Mouse (Mus musculus) splenic B cell, adult 2 months (primary cell): ENCODE results near the gene Hps4.
A peak's percentile ranks its signal among the peaks of the same experiment; 100 is the strongest.

ENCODE experiments used
- DNase-seq: peaks from one replicate; pipeline ENCODE4 v3.0.0-alpha.2; 2011; ENCODE audit warnings: low read depth, low spot score
- H3K27me3 ChIP-seq: 2 replicates; pipeline ENCODE4 v1.6.1; 2012; ENCODE audit warnings: mild to moderate bottlenecking, low read length, moderate library complexity, mixed read lengths; ENCODE audit not compliant: control insufficient read depth, poor library complexity, insufficient read depth, severe bottlenecking
- H3K36me3 ChIP-seq: 2 replicates; pipeline ENCODE4 v1.6.1; 2012; ENCODE audit warnings: mild to moderate bottlenecking, low read length, moderate library complexity, mixed read lengths; ENCODE audit not compliant: control insufficient read depth, poor library complexity, insufficient read depth, severe bottlenecking

Gene Hps4

DNA sequence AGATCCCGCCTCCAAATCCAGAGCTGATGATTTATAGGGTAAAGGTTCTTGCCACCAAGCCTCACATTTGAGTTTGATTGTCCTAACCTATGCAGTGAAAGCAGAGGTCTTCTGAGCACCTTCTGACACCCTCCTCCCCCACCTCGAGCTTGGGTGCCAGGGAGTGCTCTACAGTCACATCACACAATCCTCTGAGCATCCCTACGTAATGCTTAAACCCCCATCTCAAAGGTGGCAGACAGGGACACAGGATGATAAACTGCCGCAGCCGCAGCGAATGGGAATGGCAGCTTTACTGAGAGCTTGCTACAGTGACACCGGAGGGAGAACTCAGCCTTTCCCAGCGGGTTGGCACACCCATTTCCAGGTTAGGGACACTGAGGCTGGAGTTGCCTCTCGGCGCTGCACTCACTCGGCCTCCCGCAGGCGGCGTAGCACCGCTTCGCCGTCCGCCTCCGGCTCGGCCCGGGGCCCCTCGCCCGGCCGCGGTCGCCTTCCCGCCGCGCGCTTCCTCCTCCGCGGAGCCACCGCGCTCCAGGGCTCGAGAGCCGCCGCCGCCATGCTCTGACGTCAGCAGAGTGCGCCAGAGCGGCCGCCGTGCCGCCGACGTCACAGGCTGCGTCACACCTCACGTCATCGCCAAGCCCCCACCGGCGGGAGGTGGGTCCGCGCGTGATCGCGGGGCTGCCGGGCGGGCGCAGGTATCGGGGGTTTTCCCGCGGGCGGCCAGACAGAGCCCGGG is at the start of gene Hps4, which contains the start of gene Srrd:
Hps4 (plus strand) TSS at position 621 of the 742 bp plus-strand sequence.
Srrd (minus strand) TSS at position 578 of the 742 bp plus-strand sequence.
- peaks cover 6% of the 10 kb centered on the region for H3K36me3 ChIP-seq
- peak; percentile 96 for DNase-seq
- H3K27me3 ChIP-seq = no peaks in the 10 kb centered on the region

DNA sequence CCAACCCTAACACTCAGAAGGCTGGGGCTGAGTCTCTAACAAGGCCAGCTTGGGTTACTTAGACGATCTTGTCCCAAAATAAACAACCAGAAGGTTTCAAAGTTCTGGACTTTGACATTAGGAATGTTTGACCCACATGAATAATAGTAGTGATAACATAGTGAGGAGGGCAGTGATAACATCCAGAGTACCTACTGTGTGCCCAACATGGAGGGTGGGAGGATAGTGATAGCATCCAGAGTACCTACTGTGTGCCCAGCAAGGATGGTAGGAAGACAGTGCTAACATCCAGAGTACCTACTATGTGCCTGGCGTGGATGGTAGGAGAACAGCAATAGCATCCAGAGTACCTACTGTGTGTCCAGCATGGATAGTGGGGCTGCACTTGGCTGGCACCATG is 49.1 kb upstream of the Hps4 start:
- DNase-seq = no peak
- Histone ChIP-seq H3K27me3 (no peaks in the 10 kb centered on the region), H3K36me3 (no peaks in the 10 kb centered on the region)

DNA sequence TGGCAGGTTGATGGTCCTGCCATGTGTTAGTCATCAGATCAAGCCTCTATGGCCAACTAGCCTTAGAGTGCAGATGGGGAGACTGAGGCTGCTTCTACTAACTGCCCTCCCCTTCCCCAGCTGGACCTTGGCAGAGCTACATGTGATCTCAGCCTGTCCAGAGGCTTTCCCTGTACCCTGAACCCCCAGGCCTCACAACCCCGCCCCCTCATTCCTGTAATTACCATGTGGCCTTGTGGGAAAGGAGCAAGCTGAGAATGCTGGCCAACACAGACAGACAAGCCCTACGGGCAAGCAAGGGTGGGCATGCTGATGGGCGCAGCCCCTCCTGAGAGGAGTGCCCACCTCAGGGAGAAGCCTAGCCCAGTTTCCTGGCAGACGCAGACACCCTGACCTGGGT is 48.2 kb upstream of the Hps4 start:
- Histone ChIP-seq H3K27me3 (no peaks in the 10 kb centered on the region), H3K36me3 (no peaks in the 10 kb centered on the region)
- DNase-seq = no peak

DNA sequence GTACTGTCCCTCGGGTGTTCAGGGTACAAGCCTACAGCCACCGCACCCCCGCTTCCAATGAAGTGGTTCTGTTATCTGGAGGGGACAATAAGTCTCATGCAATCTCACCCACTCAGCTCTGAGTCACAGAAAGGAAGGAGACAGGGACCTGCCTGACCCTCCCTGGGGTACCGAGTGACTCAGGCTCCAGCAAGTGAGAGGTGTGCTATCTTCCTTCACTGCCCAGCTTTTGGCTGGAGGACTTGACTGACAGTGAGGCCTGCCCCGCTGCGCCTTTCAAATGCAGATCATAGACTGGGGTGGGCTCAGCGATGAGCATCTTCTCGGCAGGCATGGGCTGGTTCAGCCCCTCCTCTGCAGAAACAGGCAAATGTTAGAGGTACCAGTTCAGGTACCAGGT is 47.7 kb upstream of the Hps4 start:
- DNase-seq = no peak
- Histone ChIP-seq H3K27me3 (no peaks in the 10 kb centered on the region), H3K36me3 (no peaks in the 10 kb centered on the region)

DNA sequence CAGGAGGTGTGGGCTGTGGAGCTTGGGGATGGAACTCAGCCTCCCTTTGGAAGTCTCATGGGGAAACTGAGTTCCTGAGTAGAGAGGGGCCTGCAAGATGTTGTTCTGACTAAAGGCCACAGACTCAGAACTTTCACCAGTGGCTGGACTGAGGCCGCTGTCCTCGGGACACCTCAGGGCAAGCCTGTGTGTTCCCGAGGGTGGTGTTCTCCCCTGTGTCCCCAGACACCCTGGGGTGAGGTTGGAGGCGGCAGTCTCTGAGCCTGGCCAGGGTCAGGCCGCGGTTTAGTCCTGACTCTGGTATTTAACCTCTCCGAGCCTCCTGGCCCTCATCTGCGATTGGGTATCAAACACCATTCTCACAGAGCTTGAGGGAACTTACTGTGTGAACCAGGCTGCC is 47.3 kb upstream of the Hps4 start:
- Histone ChIP-seq H3K27me3 (no peaks in the 10 kb centered on the region), H3K36me3 (no peaks in the 10 kb centered on the region)
- no peak for DNase-seq

DNA sequence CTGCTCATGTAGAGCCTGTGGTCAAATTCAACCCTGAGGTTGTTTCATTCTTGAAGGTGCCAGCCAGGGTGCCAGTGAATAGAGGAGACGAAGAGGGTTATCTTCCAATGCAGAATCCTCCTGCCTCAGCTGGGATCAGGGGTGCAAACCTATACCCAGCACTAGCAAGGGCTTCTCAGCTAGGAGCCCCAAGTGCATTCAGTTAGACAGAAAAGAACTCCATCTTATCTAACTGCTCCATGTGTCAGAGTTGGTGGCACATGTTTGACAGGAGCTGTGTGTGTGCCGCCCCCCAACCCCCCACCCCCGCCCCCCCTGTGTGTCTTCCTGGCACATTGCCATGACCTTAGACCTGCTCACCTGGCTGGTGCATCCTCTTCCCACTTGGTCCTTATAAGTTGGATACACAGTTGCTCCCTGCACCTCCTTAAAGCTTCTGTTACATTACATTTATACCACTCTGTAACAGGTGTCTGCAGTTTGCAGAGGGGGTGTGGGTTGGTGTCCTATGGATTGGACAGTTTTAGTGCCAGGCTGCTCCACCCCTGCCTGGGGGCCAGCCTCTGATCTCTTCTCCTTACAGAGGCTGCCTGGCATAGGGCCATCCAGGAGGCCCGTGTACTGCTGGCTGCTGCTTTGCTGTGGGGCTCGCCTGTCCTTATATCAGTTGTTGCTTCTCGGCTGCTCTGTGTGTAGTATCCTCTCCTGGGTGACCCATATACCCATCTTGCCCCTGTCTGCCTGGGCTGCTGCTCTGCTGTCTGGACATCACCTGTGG is 46.3 kb upstream of the Hps4 start:
- Histone ChIP-seq H3K36me3 (no peaks in the 10 kb centered on the region), H3K27me3 (no peaks in the 10 kb centered on the region)
- no peak for DNase-seq

DNA sequence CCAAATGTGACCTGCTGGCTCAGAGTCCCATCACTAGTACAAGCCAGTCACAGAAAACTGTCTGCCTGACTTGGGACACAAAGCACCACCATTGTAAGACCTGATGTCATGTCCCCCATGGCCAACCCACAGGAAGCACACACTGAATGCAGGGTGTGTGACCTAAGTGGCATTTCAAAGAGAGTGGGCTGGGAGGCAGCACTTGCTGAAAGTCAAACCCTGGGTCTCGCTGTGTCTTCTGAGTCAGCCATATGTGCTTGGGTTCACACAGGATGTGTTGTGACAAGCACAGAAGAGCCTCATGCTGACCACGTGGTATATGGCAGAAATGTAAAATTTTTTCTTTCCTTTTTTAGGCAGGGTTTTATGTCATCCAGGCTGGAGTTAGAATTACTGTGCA is 45.6 kb upstream of the Hps4 start:
- no peaks in the 10 kb centered on the region for H3K36me3 ChIP-seq
- H3K27me3 ChIP-seq = no peaks in the 10 kb centered on the region
- peak; percentile 64 for DNase-seq

DNA sequence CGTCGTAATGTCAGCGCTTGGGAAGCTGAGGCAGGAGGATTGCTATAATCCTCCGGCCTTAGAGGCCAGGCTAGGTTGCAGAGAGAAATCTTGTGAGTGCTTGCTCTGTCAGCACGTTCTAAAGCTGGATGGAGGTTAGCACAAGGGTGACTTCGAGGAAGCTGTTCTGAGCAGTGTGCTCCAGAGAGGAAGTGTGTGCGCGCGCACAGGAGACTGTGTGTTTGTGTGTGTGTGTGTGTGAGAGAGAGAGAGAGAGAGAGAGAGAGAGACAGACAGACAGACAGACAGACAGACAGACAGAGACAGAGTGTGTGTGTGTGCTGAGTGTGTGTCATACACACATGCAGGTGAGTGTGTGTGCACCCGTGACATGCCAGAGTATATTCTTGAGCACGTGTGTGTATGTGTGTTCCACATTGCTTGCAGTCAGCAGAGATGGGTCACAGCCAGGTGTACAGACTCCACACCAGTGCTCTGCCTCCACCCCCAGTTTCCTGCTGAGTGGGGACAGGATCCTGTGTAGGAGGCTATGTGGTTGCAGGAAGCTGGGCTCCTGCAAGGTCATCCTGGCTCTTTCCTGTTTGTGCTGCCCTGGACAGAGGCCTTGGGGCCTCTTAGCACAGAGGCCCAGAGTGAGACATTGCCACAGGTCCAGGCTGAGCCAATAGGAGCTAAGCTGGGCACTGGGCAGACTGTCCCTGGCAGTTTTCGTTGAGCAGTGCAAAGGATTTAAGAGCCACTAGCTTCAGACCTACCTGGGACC is 44.5 kb upstream of the Hps4 start:
- Histone ChIP-seq H3K36me3 (no peaks in the 10 kb centered on the region), H3K27me3 (no peaks in the 10 kb centered on the region)
- DNase-seq = peak; percentile 47

DNA sequence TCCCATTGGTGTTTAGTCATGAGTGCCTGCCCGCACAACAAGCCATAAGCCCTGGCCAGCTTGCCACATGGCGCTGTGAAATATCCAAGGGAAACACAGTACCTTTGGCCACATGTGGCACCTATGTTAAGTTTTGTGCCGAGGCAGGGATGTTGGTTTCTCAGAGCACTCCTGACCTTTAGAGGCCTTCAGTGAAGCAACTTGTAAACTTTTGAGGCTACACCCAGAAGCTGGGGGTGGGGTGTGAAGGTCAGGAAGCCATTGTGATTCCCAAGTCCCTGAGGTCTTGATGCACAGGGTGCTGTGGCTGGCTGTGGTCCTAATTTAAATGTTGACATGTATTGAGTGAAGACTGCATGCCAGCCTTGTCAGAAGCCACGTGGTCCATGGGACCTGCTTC is 43.5 kb upstream of the Hps4 start:
- no peak for DNase-seq
- no peaks in the 10 kb centered on the region for H3K27me3 ChIP-seq
- H3K36me3 ChIP-seq = no peaks in the 10 kb centered on the region

DNA sequence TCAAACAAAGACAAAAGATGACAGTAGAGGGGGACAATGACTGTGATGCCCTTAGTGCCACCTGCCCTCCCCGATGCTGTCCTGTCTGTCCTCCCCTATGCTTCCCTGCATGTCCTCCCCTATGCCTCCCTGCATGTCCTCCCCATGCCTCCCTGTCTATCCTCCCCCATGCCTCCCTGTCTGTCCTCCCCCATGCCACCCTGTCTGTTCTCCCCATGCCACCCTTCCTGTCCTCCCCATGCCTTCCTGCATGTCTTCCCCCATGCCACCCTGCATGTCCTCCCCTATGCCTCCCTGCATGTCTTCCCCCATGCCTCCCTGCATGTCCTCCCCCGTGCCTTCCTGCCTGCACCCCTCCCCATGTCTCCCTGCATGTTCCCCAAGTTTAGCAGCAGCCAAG is 42.8 kb upstream of the Hps4 start:
- no peak for DNase-seq
- H3K27me3 ChIP-seq = no peaks in the 10 kb centered on the region
- H3K36me3 ChIP-seq = no peaks in the 10 kb centered on the region

DNA sequence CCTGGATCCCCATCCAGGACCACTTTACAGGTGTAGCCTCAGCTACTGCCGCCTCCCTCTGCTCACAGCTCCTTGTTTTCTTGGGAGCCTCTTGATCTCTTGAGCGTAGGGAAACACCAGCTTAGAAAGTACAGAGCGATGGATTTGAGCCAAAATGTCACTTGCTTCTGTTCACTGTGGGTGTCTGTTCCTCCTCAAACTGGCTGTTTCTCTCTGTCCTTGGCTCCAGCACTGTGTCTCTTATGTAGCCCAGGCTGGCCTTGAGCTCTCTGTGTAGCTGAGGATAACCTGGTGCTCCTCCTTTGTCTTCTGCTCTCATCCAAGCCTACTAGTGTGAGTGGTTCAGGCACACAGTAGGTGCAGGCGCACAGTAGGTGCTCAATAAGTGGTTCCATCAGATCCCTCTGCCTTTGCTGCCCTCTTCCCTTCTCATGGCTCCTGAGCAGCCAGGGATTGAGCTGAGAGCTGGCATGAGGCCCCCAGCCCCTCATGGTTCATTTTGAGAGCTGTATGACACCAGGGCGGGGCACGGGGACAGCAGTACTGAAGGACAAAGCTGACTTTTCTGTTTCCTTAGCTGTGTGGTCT is 42.1 kb upstream of the Hps4 start:
- DNase-seq = no peak
- Histone ChIP-seq H3K36me3 (no peaks in the 10 kb centered on the region), H3K27me3 (no peaks in the 10 kb centered on the region)

DNA sequence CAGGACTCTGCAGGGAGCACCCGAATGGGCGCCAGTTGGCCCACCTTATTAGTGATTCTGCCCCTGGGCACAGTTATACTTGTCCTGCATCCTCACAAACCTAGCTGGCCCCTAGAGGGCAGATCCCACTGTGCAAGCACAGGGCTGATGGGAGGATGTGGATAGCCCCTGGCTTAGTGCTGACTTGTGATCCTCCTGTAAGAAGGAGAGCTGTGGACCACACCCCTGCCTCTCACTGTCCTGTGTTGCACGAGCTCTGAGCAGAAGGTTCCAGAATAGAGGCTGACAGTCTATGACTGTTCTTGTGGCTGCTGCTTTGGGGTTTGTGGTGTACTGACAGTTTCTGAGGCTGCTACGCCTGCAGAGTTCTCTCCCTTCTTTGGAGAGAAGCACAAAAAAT is 41.2 kb upstream of the Hps4 start:
- no peak for DNase-seq

DNA sequence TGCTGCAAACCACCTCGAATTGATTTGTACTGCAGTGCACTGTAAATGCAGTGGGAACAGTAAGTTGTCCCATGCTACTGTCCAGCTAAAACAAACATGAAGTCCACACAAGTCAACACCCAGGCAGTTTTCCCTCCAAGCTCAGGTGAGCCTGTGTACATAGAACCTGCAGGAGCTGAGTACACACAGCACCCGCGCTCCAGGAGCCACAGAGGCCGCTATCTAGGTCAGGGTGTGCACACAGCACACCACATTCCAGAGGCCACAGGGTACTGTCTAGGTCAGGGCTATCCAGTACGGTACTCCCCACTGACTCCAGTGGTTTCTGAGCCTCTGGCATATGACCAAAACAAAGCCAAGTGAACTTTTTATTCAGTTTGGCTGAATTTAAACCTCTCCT is 40.6 kb upstream of the Hps4 start:
- no peak for DNase-seq
- Histone ChIP-seq H3K27me3 (no peaks in the 10 kb centered on the region), H3K36me3 (no peaks in the 10 kb centered on the region; the same call in 1 of the 2 replicates)

More for the DNA sequence above, 41.2 kb upstream of the Hps4 start:
- Histone ChIP-seq H3K36me3 (no peaks in the 10 kb centered on the region; the same call in 1 of the 2 replicates), H3K27me3 (no peaks in the 10 kb centered on the region)

DNA sequence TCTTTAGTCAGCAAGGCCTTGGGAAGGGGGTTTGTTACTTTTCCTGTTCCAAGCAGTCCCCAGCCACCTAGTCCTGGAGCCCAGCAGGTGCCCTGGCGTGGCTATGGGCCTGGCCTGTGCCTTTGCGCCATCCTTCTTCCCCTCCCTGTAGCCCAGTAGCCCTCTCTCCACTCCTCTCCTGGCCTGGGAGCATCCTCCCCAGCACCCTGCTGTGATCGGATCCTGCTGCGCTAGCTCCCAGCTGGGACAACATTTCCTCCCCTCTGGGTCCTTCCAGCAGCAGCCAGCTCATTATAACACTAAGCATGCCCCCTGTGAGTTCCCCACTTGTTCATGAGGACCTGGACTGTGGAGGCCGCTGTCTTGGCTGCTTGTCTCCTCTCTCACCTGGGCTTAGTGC is 37.0 kb upstream of the Hps4 start:
- DNase-seq = no peak
- peaks cover 4% of the 10 kb centered on the region for H3K36me3 ChIP-seq
- no peaks in the 10 kb centered on the region for H3K27me3 ChIP-seq
